Mouse (Mus musculus): ENCODE measurements around the gene Tff3. TPM values are rescaled to one million over a fixed set of nuclear protein-coding genes. Genes with fewer than 3 reads are reported as not detected.

Tff3 gene
- polyA plus RNA-seq, 1 experiment from 2014 or later = not detected

- H3K27ac ChIP-seq (replicated peaks in 1 of 2; ENCODE audit: control insufficient read depth in 1 of 2, insufficient read depth in 1 of 2, low read depth in 2 of 2, low read length in 2 of 2) = no peak overlapping the region
- H3K4me2 ChIP-seq (ENCODE audit: low read length) = no peak overlapping the region
- H3K36me3 ChIP-seq (ENCODE audit: control insufficient read depth, insufficient read depth, low read length) = no peaks in the 10 kb centered on the region
- WGBS = 70% methylated on average over 1 of the region's 1 CpGs
- H3K4me1 ChIP-seq (ENCODE audit: control insufficient read depth in 2 of 2, insufficient read depth in 2 of 2, low read length in 2 of 2) = no peaks in the 10 kb centered on the region
- no peak for ATAC-seq (ENCODE audit: insufficient number of reproducible peaks, insufficient read depth, low FRiP score, low read depth)
- H3K4me3 ChIP-seq (ENCODE audit: control insufficient read depth in 1 of 2, insufficient read depth in 1 of 2, low read depth in 1 of 2, low read length in 2 of 2) = no peak overlapping the region
- no peak overlapping the region for H3K9ac ChIP-seq (ENCODE audit: low read length)
- no peaks in the 10 kb centered on the region for H3K9me3 ChIP-seq (ENCODE audit: control insufficient read depth, low read length)
- no peaks in the 10 kb centered on the region for H3K27me3 ChIP-seq (ENCODE audit: control insufficient read depth, insufficient read depth, low read length)
These were observed 7.4 kb upstream of the Tff3 start for GRCm38 (mm10) chr17:31136821-31137220.

- Histone ChIP-seq H3K27ac (replicated peaks in 1 of 2; ENCODE audit: control insufficient read depth in 1 of 2, insufficient read depth in 1 of 2, low read depth in 2 of 2, low read length in 2 of 2) (no peak overlapping the region), H3K27me3 (ENCODE audit: control insufficient read depth, insufficient read depth, low read length) (no peaks in the 10 kb centered on the region), H3K4me1 (ENCODE audit: control insufficient read depth in 2 of 2, insufficient read depth in 2 of 2, low read length in 2 of 2) (no peaks in the 10 kb centered on the region), H3K36me3 (ENCODE audit: control insufficient read depth, insufficient read depth, low read length) (no peaks in the 10 kb centered on the region), H3K9ac (ENCODE audit: low read length) (no peak overlapping the region), H3K4me2 (ENCODE audit: low read length) (no peak overlapping the region), H3K4me3 (ENCODE audit: control insufficient read depth in 1 of 2, insufficient read depth in 1 of 2, low read depth in 1 of 2, low read length in 2 of 2) (no peak overlapping the region), H3K9me3 (ENCODE audit: control insufficient read depth, low read length) (no peaks in the 10 kb centered on the region)
- no peak for ATAC-seq (ENCODE audit: insufficient number of reproducible peaks, insufficient read depth, low FRiP score, low read depth)
- WGBS = 67% methylated on average over 3 of the region's 3 CpGs
These were observed 6.8 kb upstream of the Tff3 start for GRCm38 (mm10) chr17:31136291-31136690.

GRCm38 (mm10) chr17:31134913-31135312 is 5.5 kb upstream of the Tff3 start:
- no peak overlapping the region for H3K4me3 ChIP-seq (ENCODE audit: control insufficient read depth in 1 of 2, insufficient read depth in 1 of 2, low read depth in 1 of 2, low read length in 2 of 2)
- no peak for ATAC-seq (ENCODE audit: insufficient number of reproducible peaks, insufficient read depth, low FRiP score, low read depth)
- H3K27ac ChIP-seq (replicated peaks in 1 of 2; ENCODE audit: control insufficient read depth in 1 of 2, insufficient read depth in 1 of 2, low read depth in 2 of 2, low read length in 2 of 2) = no peak overlapping the region
- H3K4me2 ChIP-seq (ENCODE audit: low read length) = no peak overlapping the region
- H3K4me1 ChIP-seq (ENCODE audit: control insufficient read depth in 2 of 2, insufficient read depth in 2 of 2, low read length in 2 of 2) = no peaks in the 10 kb centered on the region
- WGBS = 60% methylated on average over 6 of the region's 6 CpGs
- no peaks in the 10 kb centered on the region for H3K9me3 ChIP-seq (ENCODE audit: control insufficient read depth, low read length)
- H3K9ac ChIP-seq (ENCODE audit: low read length) = no peak overlapping the region
- no peaks in the 10 kb centered on the region for H3K27me3 ChIP-seq (ENCODE audit: control insufficient read depth, insufficient read depth, low read length)
- no peaks in the 10 kb centered on the region for H3K36me3 ChIP-seq (ENCODE audit: control insufficient read depth, insufficient read depth, low read length)

GRCm38 (mm10) chr17:31133776-31134175 is 4.3 kb upstream of the Tff3 start:
- WGBS = 71% methylated on average over 15 of the region's 15 CpGs
- no peak for ATAC-seq (ENCODE audit: insufficient number of reproducible peaks, insufficient read depth, low FRiP score, low read depth)

GRCm38 (mm10) chr17:31131269-31131821 is 1.9 kb upstream of the Tff3 start:
- H3K9me3 ChIP-seq (ENCODE audit: control insufficient read depth, low read length) = no peaks in the 10 kb centered on the region
- no peak for ATAC-seq (ENCODE audit: insufficient number of reproducible peaks, insufficient read depth, low FRiP score, low read depth)
- H3K4me2 ChIP-seq (ENCODE audit: low read length) = no peak overlapping the region
- no peak overlapping the region for H3K27ac ChIP-seq (replicated peaks in 1 of 2; ENCODE audit: control insufficient read depth in 1 of 2, insufficient read depth in 1 of 2, low read depth in 2 of 2, low read length in 2 of 2)
- no peak overlapping the region for H3K9ac ChIP-seq (ENCODE audit: low read length)
- H3K4me3 ChIP-seq (ENCODE audit: control insufficient read depth in 1 of 2, insufficient read depth in 1 of 2, low read depth in 1 of 2, low read length in 2 of 2) = no peak overlapping the region
- H3K36me3 ChIP-seq (ENCODE audit: control insufficient read depth, insufficient read depth, low read length) = no peaks in the 10 kb centered on the region
- H3K27me3 ChIP-seq (ENCODE audit: control insufficient read depth, insufficient read depth, low read length) = no peaks in the 10 kb centered on the region; the same call in 1 of the 2 replicates
- WGBS = 73% methylated on average over 10 of the region's 10 CpGs
- H3K4me1 ChIP-seq (ENCODE audit: control insufficient read depth in 2 of 2, insufficient read depth in 2 of 2, low read length in 2 of 2) = no peaks in the 10 kb centered on the region

More at GRCm38 (mm10) chr17:31133776-31134175, 4.3 kb upstream of the Tff3 start:
- Histone ChIP-seq H3K9ac (ENCODE audit: low read length) (no peak overlapping the region), H3K27ac (replicated peaks in 1 of 2; ENCODE audit: control insufficient read depth in 1 of 2, insufficient read depth in 1 of 2, low read depth in 2 of 2, low read length in 2 of 2) (no peak overlapping the region), H3K4me1 (ENCODE audit: control insufficient read depth in 2 of 2, insufficient read depth in 2 of 2, low read length in 2 of 2) (no peaks in the 10 kb centered on the region), H3K27me3 (ENCODE audit: control insufficient read depth, insufficient read depth, low read length) (no peaks in the 10 kb centered on the region), H3K9me3 (ENCODE audit: control insufficient read depth, low read length) (no peaks in the 10 kb centered on the region), H3K4me2 (ENCODE audit: low read length) (no peak overlapping the region), H3K4me3 (ENCODE audit: control insufficient read depth in 1 of 2, insufficient read depth in 1 of 2, low read depth in 1 of 2, low read length in 2 of 2) (no peak overlapping the region), H3K36me3 (ENCODE audit: control insufficient read depth, insufficient read depth, low read length) (no peaks in the 10 kb centered on the region)

- Histone ChIP-seq H3K9me3 (ENCODE audit: control insufficient read depth, low read length) (no peaks in the 10 kb centered on the region), H3K4me3 (ENCODE audit: control insufficient read depth in 1 of 2, insufficient read depth in 1 of 2, low read depth in 1 of 2, low read length in 2 of 2) (no peak overlapping the region), H3K4me2 (ENCODE audit: low read length) (no peak overlapping the region), H3K36me3 (ENCODE audit: control insufficient read depth, insufficient read depth, low read length) (no peaks in the 10 kb centered on the region), H3K4me1 (ENCODE audit: control insufficient read depth in 2 of 2, insufficient read depth in 2 of 2, low read length in 2 of 2) (no peaks in the 10 kb centered on the region), H3K27ac (replicated peaks in 1 of 2; ENCODE audit: control insufficient read depth in 1 of 2, insufficient read depth in 1 of 2, low read depth in 2 of 2, low read length in 2 of 2) (no peak overlapping the region), H3K27me3 (ENCODE audit: control insufficient read depth, insufficient read depth, low read length) (no peaks in the 10 kb centered on the region; the same call in 1 of the 2 replicates), H3K9ac (ENCODE audit: low read length) (no peak overlapping the region)
- 73% methylated on average over 9 of the region's 9 CpGs for WGBS
- ATAC-seq (ENCODE audit: insufficient number of reproducible peaks, insufficient read depth, low FRiP score, low read depth) = no peak
These were observed 633 bp downstream of the Tff3 start for GRCm38 (mm10) chr17:31128708-31129318.

- Histone ChIP-seq H3K4me3 (ENCODE audit: control insufficient read depth in 1 of 2, insufficient read depth in 1 of 2, low read depth in 1 of 2, low read length in 2 of 2) (no peak overlapping the region), H3K27me3 (ENCODE audit: control insufficient read depth, insufficient read depth, low read length) (no peaks in the 10 kb centered on the region; the same call in 1 of the 2 replicates), H3K4me2 (ENCODE audit: low read length) (no peak overlapping the region), H3K9me3 (ENCODE audit: control insufficient read depth, low read length) (no peaks in the 10 kb centered on the region), H3K4me1 (ENCODE audit: control insufficient read depth in 2 of 2, insufficient read depth in 2 of 2, low read length in 2 of 2) (no peaks in the 10 kb centered on the region), H3K9ac (ENCODE audit: low read length) (no peak overlapping the region), H3K36me3 (ENCODE audit: control insufficient read depth, insufficient read depth, low read length) (no peaks in the 10 kb centered on the region), H3K27ac (replicated peaks in 1 of 2; ENCODE audit: control insufficient read depth in 1 of 2, insufficient read depth in 1 of 2, low read depth in 2 of 2, low read length in 2 of 2) (no peak overlapping the region)
- whole genome bisulfite sequencing = 29% methylated on average over 9 of the region's 9 CpGs
- no peak for ATAC-seq (ENCODE audit: insufficient number of reproducible peaks, insufficient read depth, low FRiP score, low read depth)
These were observed 3.7 kb downstream of the Tff3 start for GRCm38 (mm10) chr17:31125548-31126266.

Data from heart, embryonic 14.5 days (tissue).